Mouse (Mus musculus) thymus, postnatal 36 days (tissue): ENCODE data around the gene Plk5.
"Not testable (repeated sequence)": the region's sequence is repeated elsewhere in the genome, so short reads cannot be mapped to it uniquely, and the experiment has no call there.

Experiments
- DNase-seq, 2 experiments: peaks; one replicate each; pipeline ENCODE4 v3.0.0; 2022; ENCODE audit warnings: mixed read lengths in 2 of 2

Plk5 gene

DNA sequence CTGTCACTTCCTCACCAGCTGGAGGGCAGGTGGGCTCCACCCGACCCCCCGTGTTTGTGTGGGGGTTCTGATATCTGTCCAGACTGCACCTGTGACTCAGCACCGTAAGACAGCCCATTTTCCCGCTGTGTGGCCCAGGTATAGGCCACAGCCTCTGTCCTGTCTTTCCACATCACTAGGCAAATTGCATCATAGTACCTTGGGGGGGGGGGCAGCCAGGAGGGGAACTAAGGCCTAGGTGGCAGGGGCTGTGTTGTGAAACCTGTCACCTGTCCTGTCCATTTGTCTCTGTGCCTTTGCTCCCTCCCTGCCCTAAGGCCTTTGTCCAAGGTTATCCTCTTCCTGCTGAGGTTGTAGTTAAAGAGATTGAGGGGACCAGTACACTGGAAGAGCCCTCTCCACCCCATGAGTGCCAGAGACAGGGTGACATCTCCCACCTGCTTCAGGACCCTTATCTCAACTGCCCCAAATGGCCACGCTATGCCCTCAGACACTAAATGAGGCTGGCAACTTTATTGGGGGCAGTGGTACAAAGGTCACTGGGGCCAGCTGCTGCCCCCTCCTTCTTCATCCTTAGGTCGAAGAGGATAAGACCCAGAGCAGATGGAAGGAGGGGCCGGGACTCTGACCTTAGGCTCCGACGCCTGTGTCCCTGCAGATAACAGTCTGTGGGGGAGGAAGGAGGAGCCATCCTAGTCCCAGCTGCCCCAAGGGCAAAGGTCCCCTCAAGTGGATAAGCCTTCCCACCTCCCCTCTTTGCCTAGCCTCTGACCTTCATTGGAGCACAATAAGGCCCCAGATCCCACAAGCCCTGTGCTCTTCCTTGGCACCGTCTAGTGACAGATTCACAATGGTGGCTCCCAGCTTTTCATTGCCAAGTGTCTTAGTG lies 24.4 kb upstream of the Plk5 start:
- no peak for DNase-seq

DNA sequence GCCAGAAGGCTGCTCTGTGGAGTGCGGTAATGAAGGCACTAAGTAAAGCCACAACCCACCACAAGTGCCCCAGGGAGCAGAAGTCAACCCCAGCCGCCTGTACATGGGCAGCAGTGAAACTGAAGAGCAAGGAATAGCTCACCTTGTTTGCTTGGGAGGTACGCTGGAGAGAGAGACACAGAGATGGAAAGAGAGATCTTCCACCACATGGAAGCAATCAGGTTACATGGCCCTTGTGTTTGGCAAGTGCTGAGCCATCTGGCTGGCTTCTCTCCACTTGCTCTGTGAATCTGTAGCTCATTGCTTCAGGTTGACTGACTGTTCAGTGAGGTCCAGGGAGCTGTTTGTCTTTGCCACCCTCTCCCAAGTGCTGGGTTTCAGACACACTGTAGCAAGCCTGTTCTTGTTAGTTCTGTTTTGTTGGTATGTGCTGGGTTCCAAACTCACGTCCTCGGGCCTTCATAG lies 23.7 kb upstream of the Plk5 start:
- no peak for DNase-seq

- DNase-seq, result no peak
Measured at GRCm38 (mm10) chr10:80336263-80336662, 20.0 kb upstream of the Plk5 start.

GRCm38 (mm10) chr10:80339941-80340750 lies 16.1 kb upstream of the Plk5 start:
- peak; percentile 74 to 79 for DNase-seq

GRCm38 (mm10) chr10:80341026-80341425 lies 15.2 kb upstream of the Plk5 start:
- DNase-seq, result no peak

DNA sequence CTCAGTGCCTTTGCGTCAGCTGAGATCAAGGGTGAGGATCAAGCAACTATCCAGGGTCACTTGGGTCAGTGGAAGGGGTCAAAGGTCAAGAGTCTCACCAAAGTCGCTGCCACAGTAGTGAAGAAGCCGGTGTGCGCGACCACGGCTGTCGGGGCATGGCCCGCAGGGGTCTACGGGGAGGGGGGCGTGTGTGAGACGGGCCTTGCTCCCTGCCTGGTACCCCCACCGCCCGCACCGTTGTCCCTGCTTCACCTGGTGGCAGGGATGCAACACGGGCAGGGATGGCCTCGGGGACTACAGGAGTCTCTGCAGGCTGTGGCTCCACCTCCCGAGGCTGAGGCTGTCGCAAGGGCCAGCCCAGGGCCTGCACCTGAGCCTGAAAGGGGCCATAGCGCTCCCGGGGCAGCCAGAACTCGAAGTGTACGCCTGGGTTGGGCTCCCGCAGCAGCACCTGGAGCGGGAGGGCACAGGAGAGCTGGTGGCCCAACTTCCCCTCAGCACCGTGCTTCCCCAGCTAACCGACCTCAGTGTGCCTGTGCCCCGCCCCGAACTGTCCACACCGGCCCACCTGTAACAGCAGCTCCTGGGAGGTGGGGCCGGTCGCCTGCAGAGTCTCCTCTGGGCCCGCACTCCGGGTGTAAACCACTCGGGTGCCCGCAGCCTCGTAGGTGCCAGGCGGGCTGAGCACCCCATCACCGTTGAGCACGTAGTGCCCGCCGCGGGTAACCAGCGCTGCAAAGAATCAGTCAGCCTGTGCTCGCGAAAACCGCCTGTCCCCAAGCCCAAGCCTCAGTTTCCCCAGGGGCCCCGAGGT lies 14.6 kb upstream of the Plk5 start:
- DNase-seq, result peak in 1 of 2 experiments; percentile 17

GRCm38 (mm10) chr10:80342305-80342748 lies 13.9 kb upstream of the Plk5 start:
- no peak for DNase-seq

DNA sequence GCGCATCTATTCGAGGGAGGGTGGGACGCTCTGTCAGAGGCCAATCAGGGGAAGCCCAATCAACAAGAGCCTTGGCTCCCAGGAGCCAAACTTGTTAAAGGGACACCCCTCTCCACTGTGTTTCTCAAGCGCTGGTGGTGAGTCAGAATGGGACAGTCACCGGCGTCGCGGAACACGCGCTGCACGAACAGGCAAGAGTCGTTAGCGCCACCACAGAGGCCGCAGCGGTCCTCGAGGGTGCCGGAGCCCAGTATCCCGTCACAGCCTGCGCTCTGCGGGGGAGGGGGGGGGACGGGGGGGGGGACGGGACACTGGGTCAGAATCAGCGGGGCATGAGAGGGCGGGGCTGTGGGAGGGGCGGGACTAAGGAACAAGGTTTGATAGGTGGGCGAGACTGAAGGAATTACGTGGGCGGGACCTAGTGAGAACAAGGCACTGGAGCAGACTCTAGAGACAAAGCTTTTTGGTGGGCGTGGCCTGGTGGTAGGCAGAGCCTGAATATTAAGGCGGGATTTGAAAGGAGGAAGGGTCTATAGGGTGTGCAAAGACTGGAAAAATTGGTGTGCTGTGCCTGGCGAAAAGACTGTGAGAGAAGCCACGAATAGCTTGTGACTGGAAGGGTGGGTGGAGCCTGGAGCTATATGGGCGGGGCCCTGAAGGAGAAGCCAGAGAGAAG lies 13.4 kb upstream of the Plk5 start:
- DNase-seq, result peak in 1 of 2 experiments; percentile 31

- DNase-seq, result no peak
Measured at GRCm38 (mm10) chr10:80343425-80343895, 12.8 kb upstream of the Plk5 start.

GRCm38 (mm10) chr10:80344131-80344661 lies 12.1 kb upstream of the Plk5 start:
- DNase-seq, result no peak

DNA sequence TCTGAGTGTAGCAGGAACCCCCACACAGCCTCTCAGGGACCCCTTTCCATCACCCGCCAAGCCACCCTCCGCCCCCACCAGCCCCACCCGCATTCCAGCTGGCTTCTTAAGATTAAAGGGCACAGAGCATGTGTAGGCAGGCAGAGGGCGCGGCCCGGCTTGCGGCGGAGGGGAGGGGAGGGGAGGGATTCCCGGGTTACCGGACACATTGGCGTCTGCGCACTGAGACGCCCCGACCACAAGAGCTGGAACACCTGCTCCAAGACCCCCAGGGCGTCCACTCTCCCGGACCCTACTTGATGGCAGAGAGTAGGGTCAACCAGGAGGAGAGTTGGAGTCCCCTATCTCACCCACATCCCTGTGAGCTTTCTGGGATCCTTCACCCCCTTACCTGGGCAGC lies 11.1 kb upstream of the Plk5 start:
- peak; percentile 33 to 49 for DNase-seq

DNA sequence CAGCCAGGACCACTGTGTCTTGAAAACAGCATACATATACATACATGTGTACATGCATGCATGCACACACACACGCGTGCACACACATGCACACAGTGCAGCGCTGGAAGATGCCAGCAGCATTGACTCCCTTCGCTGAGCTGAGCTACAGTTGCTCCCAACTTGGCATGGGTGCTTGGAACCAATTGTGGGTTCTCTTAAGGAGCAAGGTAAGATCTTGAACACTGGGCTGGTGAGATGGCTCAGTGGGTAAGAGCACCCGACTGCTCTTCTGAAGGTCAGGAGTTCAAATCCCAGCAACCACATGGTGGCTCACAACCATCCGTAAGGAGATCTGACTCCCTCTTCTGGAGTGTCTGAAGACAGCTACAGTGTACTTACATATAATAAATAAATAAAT lies 10.3 kb upstream of the Plk5 start:
- DNase-seq, result not testable (repeated sequence)

DNA sequence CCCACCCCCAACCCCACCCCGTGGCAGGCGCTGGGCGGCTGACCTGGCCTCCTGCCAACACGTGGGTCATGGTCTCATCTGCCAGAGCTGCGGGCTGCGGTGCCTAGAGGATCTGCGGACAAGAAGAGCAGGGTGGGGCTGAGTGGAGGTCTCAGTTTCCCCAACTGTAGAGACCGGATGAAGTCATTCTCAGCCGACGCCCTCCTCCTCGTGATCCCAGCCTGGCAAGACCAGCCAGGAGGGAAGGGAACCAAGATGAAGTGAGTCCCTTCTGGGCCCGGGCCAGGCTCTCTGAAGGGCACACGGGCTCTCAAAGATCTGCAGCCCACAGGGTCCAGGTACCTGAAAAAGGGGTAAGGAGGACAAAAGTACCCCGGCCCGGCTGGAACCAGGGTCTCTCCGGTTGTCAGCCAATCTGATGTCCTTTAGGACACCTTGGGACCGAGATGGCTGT lies 8.7 kb upstream of the Plk5 start:
- DNase-seq, result no peak

GRCm38 (mm10) chr10:80348244-80348781 lies 7.9 kb upstream of the Plk5 start, which contains the start of gene Adamtsl5:
Adamtsl5 (minus strand) TSS chr10:80348412.
- peak; percentile 67 to 73 for DNase-seq

DNA sequence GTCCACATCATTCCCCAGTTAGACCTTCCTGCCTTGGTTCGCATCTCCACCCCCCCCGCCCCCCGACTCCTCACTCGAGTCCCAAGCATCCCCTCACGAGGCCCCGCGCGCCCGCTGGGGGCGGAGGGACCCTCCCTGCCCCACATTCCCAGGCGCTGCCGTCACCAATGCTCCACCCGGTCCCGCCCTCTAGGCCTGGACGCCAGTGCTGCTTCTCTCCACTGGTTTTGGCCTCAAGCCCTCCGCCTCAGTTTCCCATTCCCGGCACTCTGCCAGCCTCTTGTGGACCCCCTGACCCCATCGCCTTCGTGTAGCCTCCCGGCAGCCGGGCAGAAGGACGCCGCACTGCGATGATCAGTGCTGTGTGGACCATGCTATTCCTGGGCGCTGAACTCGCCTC lies 7.3 kb upstream of the Plk5 start:
- no peak for DNase-seq

- DNase-seq, result peak; percentile 78 to 83
Measured at GRCm38 (mm10) chr10:80350292-80350691, 6.0 kb upstream of the Plk5 start.

DNA sequence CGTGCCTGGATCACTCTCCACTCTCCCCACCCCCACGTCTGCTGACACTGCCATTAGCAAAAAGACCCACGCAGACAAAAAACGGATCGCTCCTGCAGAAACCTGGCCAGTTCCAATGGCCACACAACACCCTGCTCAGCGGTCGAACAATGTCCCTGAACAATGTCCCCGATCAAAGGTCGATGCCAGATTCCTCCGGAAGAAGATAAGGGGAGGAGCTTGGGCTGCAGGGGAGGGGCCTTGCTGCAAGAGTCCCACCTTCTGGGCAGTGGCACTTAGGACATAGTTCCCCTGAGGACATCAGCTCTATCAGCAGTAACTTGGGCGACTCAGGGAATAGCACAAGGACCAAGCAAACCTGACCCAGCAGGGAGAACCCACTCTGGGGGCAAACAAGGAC lies 4.4 kb upstream of the Plk5 start:
- DNase-seq, result no peak

GRCm38 (mm10) chr10:80352727-80353126 lies 3.5 kb upstream of the Plk5 start:
- no peak for DNase-seq

GRCm38 (mm10) chr10:80355431-80355830 lies 828 bp upstream of the Plk5 start:
- no peak for DNase-seq

GRCm38 (mm10) chr10:80356737-80357136 lies 478 bp downstream of the Plk5 start:
- DNase-seq, result no peak

GRCm38 (mm10) chr10:80357336-80357735 lies 1.1 kb downstream of the Plk5 start:
- DNase-seq, result no peak
